Mouse (Mus musculus) hindbrain, embryonic 10.5 days (tissue): ENCODE data around the gene Plcg2. TPM values are rescaled to one million over a fixed set of nuclear protein-coding genes. Genes with fewer than 3 reads are reported as not detected.

ENCODE experiments used
- DNase-seq: peaks from one replicate; pipeline ENCODE4 v3.0.0-alpha.2; 2017; ENCODE audit warnings: low spot score
- H3K27ac ChIP-seq: fragments of 300-500 bp; sonication (generic); 2 replicates; pipeline ENCODE4 v1.5.1; 2016; ENCODE audit warnings: mild to moderate bottlenecking, moderate library complexity
- H3K27me3 ChIP-seq: fragments of 300-500 bp; sonication (generic); 2 replicates; pipeline ENCODE4 v1.6.1; 2016; ENCODE audit warnings: mild to moderate bottlenecking; ENCODE audit not compliant: poor library complexity, insufficient read depth, severe bottlenecking
- H3K36me3 ChIP-seq: fragments of 300-500 bp; sonication (generic); 2 replicates; pipeline ENCODE4 v1.6.1; 2016; ENCODE audit warnings: mild to moderate bottlenecking, moderate library complexity
- H3K4me1 ChIP-seq: fragments of 300-500 bp; sonication (generic); replicated peaks from 2 replicates; pipeline ENCODE4 v1.6.1; 2016; ENCODE audit warnings: mild to moderate bottlenecking
- H3K4me3 ChIP-seq: fragments of 300-500 bp; sonication (generic); 2 replicates; pipeline ENCODE4 v1.5.1; 2016; ENCODE audit warnings: mild to moderate bottlenecking, moderate library complexity
- H3K9me3 ChIP-seq: fragments of 300-500 bp; sonication (generic); 2 replicates; pipeline ENCODE4 v1.6.1; 2016; ENCODE audit warnings: mild to moderate bottlenecking, moderate library complexity
- WGBS: fragments of 180-500 bp; shearing (Covaris S2); methylation state at CpG from one replicate; pipeline ENCODE4 v1.1.7; 2016; 5-methylcytosine and 5-hydroxymethylcytosine counted together
- polyA plus RNA-seq: library from polyadenylated mRNA; unstranded; fragments of >200 nt; fragmentation: Nextera tagmentation; extraction: Ambion mirVana; gene quantifications from 2 replicates; pipeline ENCODE4 v1.2.1, GENCODE M21; 2016

The Plcg2 gene
- polyA plus RNA-seq, 1 experiment from 2014 or later, result 3.7 TPM

DNA sequence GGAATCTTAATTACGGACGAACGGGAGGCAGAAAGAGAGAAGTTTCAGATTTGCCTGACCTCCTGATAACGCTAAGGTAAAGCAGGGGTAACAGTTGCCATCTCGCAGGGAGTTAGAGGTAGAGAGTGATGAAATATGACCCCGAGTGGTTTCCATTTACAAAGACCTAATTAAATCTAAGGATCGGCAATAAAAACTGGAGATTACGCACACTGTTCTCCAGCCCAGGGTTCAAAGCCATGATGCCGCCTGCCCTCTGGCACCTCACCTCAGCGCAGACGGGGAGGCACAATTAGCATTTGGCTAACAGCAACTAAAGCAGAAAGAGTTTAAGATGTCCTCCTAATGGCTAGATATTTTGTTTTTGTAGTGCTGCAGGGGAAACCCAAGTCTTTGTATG, 172.4 kb downstream of the Plcg2 start:
- H3K27ac ChIP-seq, result no peak overlapping the region
- 51% methylated on average over 11 of the region's 11 CpGs for WGBS
- no peak overlapping the region for H3K4me3 ChIP-seq
- H3K36me3 ChIP-seq, result no peaks in the 10 kb centered on the region
- H3K9me3 ChIP-seq, result no peaks in the 10 kb centered on the region
- peaks cover 25% of the 10 kb centered on the region for H3K4me1 ChIP-seq
- DNase-seq, result no peak
- no peaks in the 10 kb centered on the region for H3K27me3 ChIP-seq

DNA sequence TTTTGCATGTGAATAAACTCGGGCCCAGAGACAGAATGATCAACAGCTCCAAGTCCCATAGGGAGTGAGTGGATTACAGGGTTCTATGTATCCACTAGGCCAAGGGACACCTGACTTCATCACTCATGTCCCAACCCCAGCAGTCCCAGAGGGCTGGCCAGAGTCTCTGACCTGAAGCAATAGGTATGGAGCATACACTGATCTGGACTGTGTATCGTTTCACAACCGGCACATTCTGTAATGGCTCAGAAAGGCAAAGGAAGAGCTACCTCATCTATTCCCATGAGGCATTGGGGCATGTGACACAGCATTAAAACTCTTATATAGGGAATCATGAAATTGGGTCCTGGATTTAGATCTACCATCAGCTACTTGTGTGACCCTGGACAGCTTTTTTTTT, 174.5 kb downstream of the Plcg2 start:
- H3K27ac ChIP-seq, result no peak overlapping the region
- H3K27me3 ChIP-seq, result no peaks in the 10 kb centered on the region
- no peaks in the 10 kb centered on the region for H3K36me3 ChIP-seq
- peaks cover 25% of the 10 kb centered on the region for H3K4me1 ChIP-seq
- no peak overlapping the region for H3K4me3 ChIP-seq
- no peak for DNase-seq
- WGBS, result 80% methylated on average over 3 of the region's 3 CpGs
- H3K9me3 ChIP-seq, result no peaks in the 10 kb centered on the region

GRCm38 (mm10) chr8:117673430-117673830, 175.3 kb downstream of the Plcg2 start, which contains the start of gene Sdr42e1:
TSS of gene Sdr42e1 (minus strand) at chr8:117673689.
- Histone ChIP-seq H3K27ac (peak within 1 kb of the TSS; percentile 45; the same call in 1 of the 2 replicates), H3K9me3 (no peaks in the 10 kb centered on the region)
- WGBS, result 17% methylated on average over 17 of the region's 17 CpGs

DNA sequence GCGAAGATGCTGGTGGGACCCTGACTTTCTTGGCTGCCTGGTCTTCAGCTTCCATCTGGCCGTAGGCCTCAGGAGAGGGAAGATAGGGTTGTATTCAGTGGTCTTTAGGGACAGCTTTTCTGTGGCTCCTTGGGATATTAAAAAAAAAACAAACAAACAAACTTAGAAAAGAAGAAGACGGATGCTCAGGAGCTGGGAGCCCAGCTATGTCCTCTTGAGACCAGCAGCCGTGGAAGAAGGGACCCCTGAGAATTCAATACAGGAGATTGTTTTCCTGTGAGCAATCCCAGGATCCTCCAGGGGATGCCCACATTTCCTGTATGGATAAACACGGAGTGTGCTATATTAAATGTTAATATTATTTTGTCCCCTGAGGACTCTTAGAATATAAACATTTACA, 177.1 kb downstream of the Plcg2 start:
- Histone ChIP-seq H3K4me3 (no peak overlapping the region), H3K36me3 (no peaks in the 10 kb centered on the region), H3K9me3 (no peaks in the 10 kb centered on the region), H3K4me1 (peaks cover 20% of the 10 kb centered on the region), H3K27ac (no peak overlapping the region), H3K27me3 (no peaks in the 10 kb centered on the region)
- DNase-seq, result no peak
- 83% methylated on average over 5 of the region's 5 CpGs for WGBS

More at GRCm38 (mm10) chr8:117673430-117673830, 175.3 kb downstream of the Plcg2 start, which contains the start of gene Sdr42e1:
- Histone ChIP-seq H3K4me3 (peak within 1 kb of the TSS; percentile 56), H3K27me3 (no peaks in the 10 kb centered on the region), H3K36me3 (no peaks in the 10 kb centered on the region), H3K4me1 (peaks cover 25% of the 10 kb centered on the region)
- peak; percentile 41 for DNase-seq

GRCm38 (mm10) chr8:117676460-117676859, 178.4 kb downstream of the Plcg2 start:
- H3K9me3 ChIP-seq, result no peaks in the 10 kb centered on the region
- H3K4me3 ChIP-seq, result no peak overlapping the region
- DNase-seq, result no peak
- peaks cover 17% of the 10 kb centered on the region for H3K4me1 ChIP-seq
- no peaks in the 10 kb centered on the region for H3K36me3 ChIP-seq
- H3K27me3 ChIP-seq, result no peaks in the 10 kb centered on the region
- 79% methylated on average over 9 of the region's 9 CpGs for WGBS
- H3K27ac ChIP-seq, result no peak overlapping the region

DNA sequence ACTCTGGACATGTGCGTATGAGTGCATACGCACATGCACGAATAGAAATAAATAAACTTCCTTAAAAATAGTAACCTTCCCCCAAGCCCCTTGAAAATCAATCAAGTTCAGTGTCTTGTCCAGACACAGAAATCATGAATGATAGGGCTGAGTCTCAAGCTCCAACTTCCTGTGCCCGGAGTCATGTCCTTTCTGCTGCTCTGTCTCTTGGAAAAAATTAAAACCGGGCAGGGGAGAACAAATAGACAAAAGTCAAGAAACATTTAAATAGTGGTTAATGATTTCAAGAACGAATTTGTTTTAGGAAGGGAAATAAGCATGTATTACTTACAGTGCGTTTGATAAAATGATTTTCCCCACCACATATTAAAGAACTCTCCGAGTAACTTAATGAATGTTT, 178.9 kb downstream of the Plcg2 start:
- Histone ChIP-seq H3K4me3 (no peak overlapping the region), H3K9me3 (no peaks in the 10 kb centered on the region), H3K27ac (no peak overlapping the region), H3K36me3 (no peaks in the 10 kb centered on the region), H3K27me3 (no peaks in the 10 kb centered on the region), H3K4me1 (peaks cover 16% of the 10 kb centered on the region)
- no peak for DNase-seq
- 88% methylated on average over 8 of the region's 8 CpGs for WGBS

- no peaks in the 10 kb centered on the region for H3K27me3 ChIP-seq
- no peak overlapping the region for H3K4me3 ChIP-seq
- H3K9me3 ChIP-seq, result no peaks in the 10 kb centered on the region
- peaks cover 2% of the 10 kb centered on the region; the same call in 1 of the 2 replicates for H3K4me1 ChIP-seq
- WGBS, result 85% methylated on average over 4 of the region's 4 CpGs
- DNase-seq, result no peak
- no peak overlapping the region for H3K27ac ChIP-seq
- no peaks in the 10 kb centered on the region for H3K36me3 ChIP-seq
Observed at GRCm38 (mm10) chr8:117678650-117679049, 180.6 kb downstream of the Plcg2 start.

DNA sequence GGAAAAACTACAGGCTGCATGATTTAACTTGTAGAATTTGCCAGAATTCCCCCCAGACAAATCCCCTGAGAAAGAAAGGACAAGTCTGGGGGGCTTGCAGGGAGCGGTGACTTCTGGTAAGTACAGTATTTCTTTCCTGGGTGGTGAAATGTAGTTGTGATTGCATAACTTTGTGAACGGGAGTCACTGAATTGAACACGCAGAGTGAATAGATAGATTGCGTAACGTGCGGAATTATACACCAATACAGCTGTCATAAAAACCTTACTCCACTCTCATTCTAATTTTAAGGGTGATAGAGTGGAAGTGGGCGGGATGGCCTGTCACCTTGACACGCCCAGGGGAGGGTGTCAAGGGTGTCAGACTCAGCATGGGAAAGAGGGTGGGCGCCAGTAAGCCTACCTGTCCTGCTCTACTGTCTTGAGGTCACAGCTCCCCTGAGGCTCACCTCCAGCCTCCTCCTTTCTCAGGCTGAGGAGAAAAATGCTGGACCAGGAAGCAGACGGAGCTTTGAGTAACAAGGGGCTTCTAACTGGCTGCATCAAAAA, 185.9 kb downstream of the Plcg2 start:
- no peaks in the 10 kb centered on the region for H3K9me3 ChIP-seq
- H3K4me3 ChIP-seq, result no peak overlapping the region
- no peaks in the 10 kb centered on the region for H3K4me1 ChIP-seq
- H3K36me3 ChIP-seq, result no peaks in the 10 kb centered on the region
- no peak overlapping the region for H3K27ac ChIP-seq
- H3K27me3 ChIP-seq, result no peaks in the 10 kb centered on the region
- no peak for DNase-seq
- WGBS, result 91% methylated on average over 10 of the region's 10 CpGs

DNA sequence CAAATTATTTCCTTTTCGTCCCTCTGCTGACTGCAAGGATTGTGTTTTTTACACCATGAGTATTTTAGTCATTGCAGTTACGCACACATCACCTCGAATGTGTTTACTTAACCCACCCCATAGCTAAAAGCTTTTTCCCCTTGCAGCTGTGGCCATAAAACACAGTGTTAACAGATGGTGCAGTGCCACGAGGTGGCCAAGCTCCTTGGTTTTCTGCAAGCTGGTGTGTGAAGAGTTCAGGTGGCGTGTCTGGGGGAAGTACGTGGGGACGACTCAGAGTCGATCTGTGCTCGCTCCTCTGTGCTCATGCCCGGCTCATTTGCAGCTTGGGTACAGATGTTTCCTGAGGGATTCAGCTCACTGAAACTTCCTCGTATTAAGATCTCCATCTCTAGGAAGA, 186.4 kb downstream of the Plcg2 start:
- 80% methylated on average over 11 of the region's 11 CpGs for WGBS
- Histone ChIP-seq H3K27ac (no peak overlapping the region), H3K36me3 (no peaks in the 10 kb centered on the region), H3K9me3 (no peaks in the 10 kb centered on the region), H3K27me3 (no peaks in the 10 kb centered on the region), H3K4me1 (no peaks in the 10 kb centered on the region), H3K4me3 (no peak overlapping the region)
- DNase-seq, result no peak

Other genes with a start within 250 kb of the Plcg2 start
- 10.6 and 14.0 TPM in 2 replicates for gene Cmip, start 241.2 kb upstream of the Plcg2 start, polyA plus RNA-seq
- gene Sdr42e1, start 175.4 kb downstream of the Plcg2 start, polyA plus RNA-seq, result 0.84 and 1.0 TPM in 2 replicates
- gene Hsd17b2, start 203.6 kb downstream of the Plcg2 start, polyA plus RNA-seq, result not detected in 2 replicates